Mouse (Mus musculus) urinary bladder, postnatal 25 days (tissue): Measurements from ENCODE around the gene Cdc14a.

Source experiments
- DNase-seq: peaks from one replicate; pipeline ENCODE4 v3.0.0; 2022; ENCODE audit warnings: low spot score

Gene Cdc14a

DNA sequence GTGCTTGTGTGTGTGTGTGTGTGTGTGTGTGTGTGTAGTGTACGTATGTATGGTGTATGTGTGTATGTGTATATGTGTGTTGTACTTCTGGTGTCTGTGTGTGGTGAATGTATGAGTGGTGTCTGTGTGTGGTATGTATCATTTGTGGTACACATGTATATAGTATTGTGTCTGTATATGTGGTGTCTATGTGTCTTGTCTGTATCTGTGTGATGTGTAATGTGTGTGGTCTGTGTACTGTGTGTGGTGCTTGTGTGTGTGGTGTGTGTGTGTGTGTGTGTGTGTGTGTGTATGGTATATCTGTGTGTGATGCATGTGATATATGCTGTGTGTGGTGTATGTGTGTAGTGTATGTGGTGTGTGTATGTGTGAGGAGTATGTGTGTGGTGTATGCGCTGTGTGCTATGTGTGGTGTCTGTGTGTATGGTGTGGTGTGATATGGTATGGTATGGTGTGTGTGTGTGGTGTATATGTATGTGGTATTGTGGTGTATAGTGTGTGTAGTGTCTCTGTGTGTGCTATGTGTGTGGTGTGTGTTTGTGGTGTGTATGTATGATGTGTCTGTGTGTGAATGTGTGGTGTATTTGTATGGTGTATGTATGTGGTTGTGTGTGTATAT lies 156.7 kb downstream of the Cdc14a start:
- DNase-seq = no peak

DNA sequence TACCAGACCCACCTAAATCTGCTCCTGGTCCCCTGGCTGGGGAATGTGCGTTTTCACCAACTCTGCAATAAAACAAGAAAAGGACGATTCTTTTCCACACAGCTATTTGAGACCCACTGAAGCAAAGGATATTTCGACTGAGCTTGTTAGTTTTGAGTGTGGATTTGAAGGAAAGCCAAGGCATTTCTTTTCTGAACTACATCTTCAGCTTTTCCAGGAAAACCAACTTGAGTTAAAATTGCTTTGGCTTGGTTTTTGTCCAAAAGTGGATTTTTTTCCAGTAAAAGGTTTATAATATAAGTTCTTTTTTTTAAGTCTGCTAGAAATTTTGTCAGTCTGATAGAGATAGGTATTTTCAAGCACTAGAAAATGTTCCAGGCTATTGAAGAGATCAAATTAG lies 157.5 kb downstream of the Cdc14a start:
- no peak for DNase-seq

GRCm38 (mm10) chr3:116263977-116264376 lies 159.9 kb downstream of the Cdc14a start:
- no peak for DNase-seq

GRCm38 (mm10) chr3:116263061-116263460 lies 160.8 kb downstream of the Cdc14a start:
- no peak for DNase-seq

- DNase-seq = no peak
Measured at GRCm38 (mm10) chr3:116256104-116256503, 167.7 kb downstream of the Cdc14a start.

DNA sequence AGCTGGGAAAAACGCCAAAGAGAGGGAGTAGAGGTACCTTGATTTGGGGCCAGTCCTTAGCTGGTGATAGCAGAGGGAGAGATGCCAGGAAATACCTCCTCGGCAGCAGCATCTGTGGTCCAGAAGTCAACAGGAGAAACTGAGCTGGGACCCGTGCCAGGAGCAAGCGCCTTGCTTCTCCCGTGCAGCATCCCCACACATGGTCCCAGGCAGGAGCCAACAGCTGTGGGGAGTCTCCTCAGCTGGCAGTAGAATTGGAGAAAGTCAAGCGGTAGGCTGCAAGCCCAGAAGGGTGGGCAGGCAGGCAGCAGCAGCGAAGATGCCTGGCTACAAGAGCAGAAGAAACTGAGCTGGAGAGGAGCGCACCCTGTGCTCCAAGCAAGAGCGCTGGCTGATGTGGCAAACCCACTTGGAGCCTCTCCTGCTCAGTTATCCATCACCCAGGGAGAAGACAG lies 170.7 kb downstream of the Cdc14a start, which contains the start of gene Gpr88:
Gpr88 (minus strand) TSS at position 427 of the 455 bp plus-strand sequence.
- peak; percentile 28 for DNase-seq

- peak; percentile 7 for DNase-seq
Measured at GRCm38 (mm10) chr3:116252255-116253040, 171.4 kb downstream of the Cdc14a start.

DNA sequence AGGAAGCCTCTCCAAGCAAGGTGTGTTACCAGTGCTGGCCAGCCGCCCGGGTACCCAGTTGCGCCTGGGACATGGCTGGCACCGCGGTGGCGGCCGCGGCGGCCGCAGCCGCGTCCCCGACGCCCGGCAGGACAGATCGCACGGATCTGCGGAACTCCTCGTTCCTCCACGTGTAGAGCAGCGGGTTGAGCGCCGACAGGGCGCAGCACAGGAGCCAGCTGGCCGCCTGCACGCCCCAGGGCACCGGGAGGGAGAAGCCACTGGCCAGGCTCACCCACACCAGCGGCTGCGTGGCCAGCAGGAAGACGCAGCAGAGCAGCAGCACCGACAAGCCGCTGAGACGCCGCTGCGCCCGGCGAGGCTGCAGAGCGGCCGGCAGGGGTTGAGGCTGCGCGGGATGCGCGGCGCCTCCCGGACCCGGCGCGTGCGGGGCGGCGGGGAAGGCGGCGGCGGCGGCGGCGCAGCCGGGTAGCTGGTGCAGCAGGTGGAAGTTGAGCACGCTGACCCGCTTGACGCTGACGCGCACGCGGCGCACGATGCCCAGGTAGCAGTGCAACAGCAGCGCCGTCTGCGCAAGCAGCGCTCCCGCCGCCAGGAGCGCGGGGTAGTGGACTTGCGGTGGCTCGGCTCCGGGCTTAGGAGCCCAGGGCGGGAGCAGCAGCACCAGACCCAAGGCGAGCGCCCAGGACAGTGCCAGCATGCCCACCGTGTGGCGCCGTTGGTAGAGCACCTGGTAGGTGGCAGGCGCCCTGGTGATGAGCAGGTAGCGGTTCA lies 172.2 kb downstream of the Cdc14a start:
- DNase-seq = peak; percentile 24

GRCm38 (mm10) chr3:116249026-116249425 lies 174.8 kb downstream of the Cdc14a start:
- DNase-seq = no peak

- DNase-seq = no peak
Measured at GRCm38 (mm10) chr3:116244476-116244875, 179.4 kb downstream of the Cdc14a start.

- DNase-seq = no peak
Measured at GRCm38 (mm10) chr3:116242685-116243084, 181.1 kb downstream of the Cdc14a start.

- DNase-seq = no peak
Measured at GRCm38 (mm10) chr3:116237527-116237926, 186.3 kb downstream of the Cdc14a start.

GRCm38 (mm10) chr3:116236856-116237255 lies 187.0 kb downstream of the Cdc14a start:
- no peak for DNase-seq

- no peak for DNase-seq
Measured at GRCm38 (mm10) chr3:116233515-116233914, 190.3 kb downstream of the Cdc14a start.

DNA sequence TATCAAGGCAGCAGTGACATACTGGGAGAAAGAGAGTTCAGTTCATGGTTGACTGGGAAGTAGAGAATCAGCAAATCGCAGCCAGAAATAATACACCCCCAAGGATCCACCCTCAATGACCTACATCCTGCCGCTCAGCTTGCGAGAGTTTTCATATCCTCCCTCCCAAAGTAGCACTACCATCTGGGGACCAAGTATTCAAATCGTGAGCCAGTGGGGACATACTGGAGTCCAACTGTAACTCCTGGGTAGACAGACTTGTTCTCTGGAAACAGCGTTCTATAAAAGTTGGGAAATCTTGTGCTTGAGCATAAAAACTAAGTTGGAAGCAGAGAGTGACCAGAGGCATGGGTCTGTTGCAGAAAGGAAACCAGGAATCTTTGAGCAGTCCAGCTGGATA lies 191.1 kb downstream of the Cdc14a start:
- no peak for DNase-seq

DNA sequence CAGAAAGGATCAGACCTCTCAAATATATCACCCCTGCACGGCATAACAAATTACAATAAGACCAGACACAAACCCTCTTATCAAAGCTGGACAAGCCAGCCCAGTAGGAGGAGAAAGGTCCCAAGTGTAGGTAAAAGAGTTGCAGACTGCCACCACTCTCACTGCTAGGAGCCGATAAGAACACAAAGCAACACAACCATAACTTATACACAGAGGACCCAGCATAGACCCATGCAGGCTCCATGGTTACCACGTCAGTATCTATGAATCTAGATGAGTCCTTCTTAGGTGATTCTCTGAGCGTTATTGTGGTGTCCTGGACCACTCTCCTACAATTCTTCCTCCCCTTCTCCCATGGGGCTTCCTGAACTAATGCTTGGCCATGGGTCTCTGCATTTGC lies 194.5 kb downstream of the Cdc14a start:
- DNase-seq = no peak

GRCm38 (mm10) chr3:116228360-116229245 lies 195.2 kb downstream of the Cdc14a start:
- no peak for DNase-seq

GRCm38 (mm10) chr3:116227383-116227782 lies 196.4 kb downstream of the Cdc14a start:
- DNase-seq = no peak

- DNase-seq = no peak
Measured at GRCm38 (mm10) chr3:116226915-116227314, 196.9 kb downstream of the Cdc14a start.
